Mouse (Mus musculus) left cerebral cortex, adult 8-10 months (tissue): ENCODE measurements around the gene Tfip11. TPM values are rescaled to one million over a fixed set of nuclear protein-coding genes. Genes with fewer than 3 reads are reported as not detected.

ENCODE experiments used
- total RNA-seq, 4 experiments: library from RNA; stranded (reverse); gene quantifications; 2 replicates each; pipeline ENCODE4 v1.2.4; 2022

Tfip11 gene
- total RNA-seq, 4 experiments from 2014 or later, result 43.8 to 51.8 (median 47.0) TPM

Other genes with a start within 250 kb of the Tfip11 start
- 1 to 10 TPM in 1 of 4 experiments, under 1 TPM in 3; 0.51 to 1.5 (median 0.82) TPM for gene Cryba4, start 73.8 kb upstream of the Tfip11 start, total RNA-seq
- gene Crybb1, start 70.5 kb upstream of the Tfip11 start, total RNA-seq, result 1 to 10 TPM; 4.3 to 8.2 (median 5.4) TPM
- 10 to 100 TPM; 33.8 to 43.3 (median 38.6) TPM for gene Tpst2, start 49.7 kb upstream of the Tfip11 start, total RNA-seq
- 10 to 100 TPM; 25.8 to 27.9 (median 26.8) TPM for gene Srrd, start 16.7 kb downstream of the Tfip11 start, total RNA-seq
- gene Hps4, start 16.7 kb downstream of the Tfip11 start, total RNA-seq, result 10 to 100 TPM; 23.0 to 32.2 (median 27.6) TPM
- under 1 TPM in 1 of 4 experiments, not detected in 3; 0.14 TPM for gene Gm6583, start 29.7 kb downstream of the Tfip11 start, total RNA-seq
- 100 to 1,000 TPM; 168 to 189 (median 175) TPM for gene Asphd2, start 68.5 kb downstream of the Tfip11 start, total RNA-seq
- not detected for gene Gm6588, start 123.1 kb downstream of the Tfip11 start, total RNA-seq